Mouse (Mus musculus): ENCODE measurements around the gene Tex35.
A peak's percentile ranks its signal among the peaks of the same experiment; 100 is the strongest.

Gene Tex35

GRCm38 (mm10) chr1:157108580-157108979 lies at the start of gene Tex35:
Tex35 (minus strand) TSS chr1:157108680.
- DNase-seq: no peak

GRCm38 (mm10) chr1:157153781-157154180 lies 45.3 kb upstream of the Tex35 start:
- no peak for DNase-seq

GRCm38 (mm10) chr1:157150107-157150506 lies 41.6 kb upstream of the Tex35 start:
- DNase-seq: no peak

DNA sequence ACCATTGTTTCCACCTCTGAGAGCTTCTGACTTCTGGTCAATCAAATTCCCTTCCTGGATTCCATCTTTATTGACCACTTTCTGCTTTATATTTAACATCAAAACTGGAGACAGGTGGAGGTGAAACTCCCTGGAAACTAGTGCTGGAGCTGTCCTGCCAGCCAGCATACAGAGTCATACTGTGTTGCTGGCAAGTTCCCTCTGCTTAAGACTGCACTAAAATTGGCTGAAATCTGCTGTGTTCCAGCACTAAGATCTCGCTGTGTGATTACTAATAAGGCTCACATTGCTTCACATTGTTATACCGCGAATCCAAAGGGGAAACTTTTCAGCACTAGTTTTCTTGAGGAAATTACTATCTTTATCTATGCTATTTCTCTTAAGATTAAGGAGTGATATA lies 36.1 kb upstream of the Tex35 start:
- DNase-seq: peak; percentile 20 to 68

GRCm38 (mm10) chr1:157143326-157143932 lies 34.9 kb upstream of the Tex35 start:
- no peak for DNase-seq

- no peak for DNase-seq
Observed at GRCm38 (mm10) chr1:157141014-157141413, 32.5 kb upstream of the Tex35 start.

GRCm38 (mm10) chr1:157137854-157138241 lies 29.4 kb upstream of the Tex35 start:
- no peak for DNase-seq

DNA sequence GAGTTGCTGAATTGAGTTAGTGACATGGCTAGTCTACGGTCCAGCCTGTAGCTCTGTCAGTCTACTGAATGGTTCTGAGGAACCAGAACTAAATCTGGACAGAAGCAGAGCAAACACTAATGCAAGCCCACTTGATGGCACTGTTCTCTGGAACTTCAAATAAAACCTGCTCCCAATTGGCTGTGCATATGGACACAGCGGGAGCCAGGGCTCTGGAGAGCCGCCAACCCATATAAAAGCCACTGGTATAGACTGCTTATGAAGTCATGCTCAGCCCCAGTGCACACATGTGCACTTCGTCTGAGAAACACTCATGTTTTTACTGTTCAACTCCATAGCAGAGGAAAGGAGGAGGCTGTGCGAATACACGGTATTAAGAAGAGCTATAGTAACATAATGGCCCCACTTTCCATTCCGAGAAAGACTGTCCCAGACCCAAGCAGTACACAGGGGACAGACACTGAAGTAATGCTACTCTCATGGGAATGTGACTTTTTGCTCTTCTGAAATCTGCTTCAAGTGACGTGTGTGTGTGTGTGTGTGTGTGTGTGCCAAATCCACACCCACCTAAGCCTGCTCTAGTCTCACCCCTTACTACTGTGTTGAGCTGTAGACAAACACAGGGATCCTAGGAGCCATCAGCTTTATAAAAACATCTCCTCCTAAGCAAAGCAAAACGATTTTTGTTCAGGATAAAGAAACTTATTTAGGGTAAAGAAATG lies 28.8 kb upstream of the Tex35 start:
- peak; percentile 57 to 62 for DNase-seq

DNA sequence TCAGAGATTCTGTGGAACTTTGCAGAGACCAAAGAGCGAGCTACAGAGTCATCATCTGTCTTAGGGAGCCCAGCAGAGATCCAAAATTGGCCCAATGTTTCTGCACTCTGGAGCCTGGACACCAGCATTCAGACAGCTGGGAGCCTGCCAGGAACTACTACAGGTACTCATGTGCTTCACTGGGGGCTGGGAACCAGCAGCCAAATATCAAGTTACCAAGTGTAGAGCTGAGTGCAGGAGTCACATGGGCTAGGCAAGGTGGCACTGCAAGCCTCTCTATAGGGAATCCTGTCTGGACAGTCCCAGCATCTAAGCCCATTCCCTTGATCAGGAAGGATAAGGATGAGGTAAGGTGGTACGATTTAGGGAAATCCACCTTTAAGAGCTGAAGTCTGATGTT lies 19.7 kb upstream of the Tex35 start:
- DNase-seq: peak in 1 of 2 experiments; percentile 9

DNA sequence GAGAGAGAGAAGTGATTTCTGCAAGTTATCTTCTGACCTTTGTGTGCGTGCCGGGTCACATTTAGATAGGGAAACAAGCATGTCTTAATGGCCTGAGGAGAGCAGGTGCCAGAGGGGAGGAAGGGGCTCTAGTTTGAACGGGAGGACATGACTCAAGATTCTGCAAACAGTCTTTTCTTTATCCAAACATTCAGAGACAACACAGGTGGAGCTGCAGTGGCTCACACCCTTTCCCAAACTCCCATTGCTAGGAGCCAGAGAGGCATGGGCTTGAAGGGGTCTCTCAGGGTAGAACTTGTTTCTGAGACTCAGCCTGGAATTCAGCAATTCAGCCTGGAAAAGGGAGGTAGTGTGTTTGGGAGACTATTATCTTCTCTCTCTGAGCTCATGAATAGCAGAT lies 15.4 kb upstream of the Tex35 start:
- no peak for DNase-seq

DNA sequence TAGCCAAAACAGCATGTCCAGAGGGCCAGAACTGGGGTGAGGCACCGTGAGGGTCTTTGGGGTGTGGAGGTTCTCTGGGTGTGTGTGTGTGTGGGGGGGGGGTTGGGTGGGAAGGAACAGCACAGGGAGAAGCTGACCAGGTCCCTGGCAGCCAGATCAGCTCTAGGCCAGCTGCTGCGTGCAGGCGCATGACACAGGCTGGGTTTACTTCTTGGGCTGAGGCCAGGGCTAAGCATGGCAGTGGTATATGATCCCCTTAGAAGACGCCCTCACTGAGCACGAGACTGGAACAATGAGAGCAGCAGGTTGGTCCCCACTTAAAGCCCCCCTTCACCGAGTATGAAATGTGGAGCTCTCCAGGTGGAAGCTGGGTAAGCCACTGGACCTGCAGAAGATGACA lies 10.7 kb upstream of the Tex35 start:
- DNase-seq: no peak

- no peak for DNase-seq
Observed at GRCm38 (mm10) chr1:157117440-157117839, 9.0 kb upstream of the Tex35 start.

DNA sequence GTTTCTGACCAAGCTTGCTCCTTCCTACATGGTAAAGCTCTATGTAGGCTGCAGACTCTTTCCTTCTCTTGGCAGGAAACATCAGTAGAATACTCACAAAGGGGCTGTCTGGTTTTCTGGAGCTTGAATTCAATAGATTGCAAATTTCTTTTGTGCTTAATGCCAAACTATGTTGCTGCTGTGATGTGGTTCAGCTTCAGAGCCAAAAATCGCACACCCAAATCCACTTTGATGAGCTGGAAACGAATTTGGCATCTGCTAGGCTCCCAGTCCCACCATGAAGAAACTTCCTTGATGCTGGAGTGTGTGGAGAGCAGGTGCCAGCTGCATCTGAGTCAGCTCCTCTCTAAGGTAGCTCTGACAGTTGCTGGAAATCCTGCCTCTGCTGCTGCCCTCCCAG lies 6.0 kb upstream of the Tex35 start:
- DNase-seq: no peak

DNA sequence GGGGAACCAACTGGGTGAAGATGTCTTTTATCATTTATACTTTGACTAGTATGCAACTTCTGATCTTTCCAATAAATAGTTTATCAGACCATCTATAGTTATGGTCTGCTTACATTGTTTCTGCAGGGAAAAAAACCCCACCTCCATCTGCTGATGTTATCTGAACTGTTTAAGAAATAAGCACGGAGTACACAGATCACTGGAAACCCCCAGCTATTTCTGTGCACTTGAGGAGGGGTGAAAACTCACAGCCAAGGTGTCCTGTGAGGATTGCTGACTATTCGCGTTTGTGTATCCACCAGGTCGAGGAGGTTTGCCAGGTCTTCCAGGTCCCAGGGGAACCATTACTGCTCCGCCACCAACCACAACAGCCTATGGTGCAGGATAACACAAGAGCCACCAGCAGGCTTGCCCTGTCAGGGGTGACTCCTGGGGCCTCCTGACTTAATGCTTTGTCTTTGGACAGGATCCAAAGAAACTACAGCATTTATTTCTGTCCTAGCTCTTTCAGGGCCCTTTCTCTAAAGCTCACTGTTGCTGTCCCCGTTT lies 1.9 kb upstream of the Tex35 start:
- DNase-seq: no peak

DNA sequence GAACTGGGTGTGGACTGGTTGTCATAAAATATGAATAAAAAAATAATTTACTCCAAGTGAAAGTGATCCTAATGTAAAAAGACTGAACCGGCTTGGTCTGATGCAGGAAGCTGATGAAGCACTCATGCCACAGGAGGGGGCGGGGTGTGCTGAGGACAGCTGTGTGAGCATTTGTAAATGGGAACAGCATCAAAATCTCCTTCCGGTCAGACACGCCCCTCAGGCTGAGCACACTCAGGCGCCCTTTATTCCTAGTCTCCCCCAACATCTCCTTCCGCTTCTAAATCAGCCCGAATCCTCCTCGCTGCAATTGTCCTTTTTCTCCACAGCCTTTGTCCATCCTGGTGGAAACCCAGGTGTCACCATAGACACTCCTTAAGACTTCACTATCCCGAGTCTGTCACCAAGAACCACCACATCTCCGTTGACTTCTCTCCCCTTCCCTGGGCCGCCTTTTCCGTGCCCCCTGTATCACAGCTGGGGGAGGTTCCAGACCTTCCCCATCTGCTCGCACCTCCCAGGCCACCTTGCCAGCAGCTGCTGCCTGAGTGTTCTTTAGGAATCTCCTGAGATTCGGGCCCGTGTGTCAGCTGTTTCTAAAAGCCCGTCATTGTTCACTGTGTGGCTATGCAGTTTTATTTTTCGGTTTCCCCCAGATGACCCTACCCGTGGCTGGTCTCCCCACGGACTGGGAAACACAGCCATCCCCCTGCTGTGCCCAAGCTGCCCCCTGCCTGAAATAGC lies 7.2 kb downstream of the Tex35 start:
- DNase-seq: peak in 1 of 2 experiments; percentile 34

GRCm38 (mm10) chr1:157095534-157095933 lies 12.9 kb downstream of the Tex35 start:
- DNase-seq: no peak

DNA sequence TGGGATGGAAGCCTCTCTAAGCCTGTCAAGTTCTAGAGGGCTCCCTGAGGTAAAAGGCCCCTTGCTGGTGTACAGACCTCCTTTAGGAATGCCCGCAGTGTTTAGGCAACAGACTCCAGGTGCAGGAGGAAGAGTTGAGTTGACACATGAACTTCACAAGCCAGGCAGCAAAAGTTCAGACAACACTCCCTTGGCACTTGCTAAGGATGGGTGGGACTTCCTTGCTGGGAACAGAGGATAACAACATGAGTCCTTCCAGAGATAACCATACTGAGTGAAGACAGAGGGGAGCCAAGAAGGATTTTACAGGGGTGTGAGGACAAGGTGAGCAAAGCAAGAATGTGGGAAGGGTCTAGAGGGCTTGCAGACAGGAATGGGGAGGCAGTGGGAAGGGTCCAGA lies 15.9 kb downstream of the Tex35 start:
- no peak for DNase-seq

- DNase-seq: no peak
Observed at GRCm38 (mm10) chr1:157092140-157092539, 16.3 kb downstream of the Tex35 start.

- no peak for DNase-seq
Observed at GRCm38 (mm10) chr1:157090835-157091234, 17.6 kb downstream of the Tex35 start.

GRCm38 (mm10) chr1:157086097-157086994 lies 22.1 kb downstream of the Tex35 start:
- peak; percentile 76 to 86 for DNase-seq

DNA sequence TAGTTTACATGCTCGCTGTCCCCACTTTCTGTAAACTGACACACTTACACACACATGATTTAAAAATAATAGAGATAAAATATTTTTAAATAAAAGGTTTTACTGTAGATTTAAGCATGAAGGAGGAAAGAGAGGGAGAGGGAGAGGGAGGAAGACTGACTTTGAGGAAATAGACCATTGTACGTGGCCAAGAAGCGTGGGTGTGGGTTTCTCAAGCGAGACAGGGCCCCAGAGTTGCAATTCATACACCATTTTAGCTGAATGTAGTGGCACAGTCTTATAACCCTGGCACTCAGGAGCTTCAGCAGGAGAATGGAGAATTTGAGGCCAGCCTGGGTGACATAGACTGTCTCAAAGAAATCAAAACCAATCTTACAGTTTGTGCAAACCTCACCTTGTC lies 25.5 kb downstream of the Tex35 start:
- DNase-seq: no peak

GRCm38 (mm10) chr1:157081999-157082398 lies 26.5 kb downstream of the Tex35 start:
- DNase-seq: peak in 1 of 2 experiments; percentile 32

All from cerebellum, postnatal 14 days (tissue).